Mouse (Mus musculus) stomach, embryonic 16.5 days (tissue): ENCODE results near the gene Adar. TPM values are rescaled to one million over a fixed set of nuclear protein-coding genes. Genes with fewer than 3 reads are reported as not detected.

Source experiments
- ATAC-seq: fragments of 200-750 bp; cut with Nextera tagmentation; 2 replicates; pipeline ENCODE4 v1.8.0; 2017; ENCODE audit warnings: moderate number of reproducible peaks, moderate TSS enrichment; ENCODE audit not compliant: insufficient read depth, low FRiP score
- H3K27ac ChIP-seq: fragments of 300-500 bp; sonication (generic); 2 replicates; pipeline ENCODE4 v1.5.1; 2014; ENCODE audit warnings: low read length
- H3K27me3 ChIP-seq: fragments of 300-500 bp; sonication (generic); 2 replicates; pipeline ENCODE4 v1.6.1; 2014; ENCODE audit warnings: low read length, control low read depth, mixed read lengths; ENCODE audit not compliant: control insufficient read depth, insufficient read depth
- H3K36me3 ChIP-seq: fragments of 300-500 bp; sonication (generic); 2 replicates; pipeline ENCODE4 v1.6.1; 2014; ENCODE audit warnings: low read length; ENCODE audit not compliant: control insufficient read depth, insufficient read depth
- H3K4me1 ChIP-seq: fragments of 300-500 bp; sonication (generic); 2 replicates; pipeline ENCODE4 v1.6.1; 2014; ENCODE audit warnings: low read length, control low read depth, mixed read lengths; ENCODE audit not compliant: control insufficient read depth, insufficient read depth
- H3K4me2 ChIP-seq: fragments of 300-500 bp; sonication (generic); 2 replicates; pipeline ENCODE4 v1.6.1; 2014; ENCODE audit warnings: low read depth, low read length, mixed read lengths
- H3K4me3 ChIP-seq: fragments of 300-500 bp; sonication (generic); replicated peaks from 2 replicates; pipeline ENCODE4 v1.5.1; 2014; ENCODE audit warnings: mild to moderate bottlenecking, low read length
- H3K9ac ChIP-seq: fragments of 300-500 bp; sonication (generic); 2 replicates; pipeline ENCODE4 v1.6.1; 2014; ENCODE audit warnings: low read length
- H3K9me3 ChIP-seq: fragments of 300-500 bp; sonication (generic); replicated peaks from 2 replicates; pipeline ENCODE4 v1.6.1; 2016; ENCODE audit warnings: low read length, control low read depth; ENCODE audit not compliant: control insufficient read depth
- WGBS: fragments of 180-500 bp; shearing (Covaris S2); extraction: QIAGEN DNeasy Blood & Tissue Kit; methylation state at CpG from one replicate; pipeline ENCODE4 v1.1.7; 2014; 5-methylcytosine and 5-hydroxymethylcytosine counted together
- polyA plus RNA-seq: library from polyadenylated mRNA; unstranded; fragments of >200 nt; fragmentation: Nextera tagmentation; extraction: Ambion mirVana; gene quantifications from 2 replicates; pipeline ENCODE4 v1.2.1, GENCODE M21; 2015

The Adar gene
- 12.3 and 13.6 TPM in 2 replicates for polyA plus RNA-seq

GRCm38 (mm10) chr3:89714359-89715206 is at the start of gene Adar:
Adar (plus strand) TSS chr3:89715022.
- H3K36me3 ChIP-seq, result no peaks in the 10 kb centered on the region
- H3K9me3 ChIP-seq, result no peaks in the 10 kb centered on the region
- H3K9ac ChIP-seq, result peak within 1 kb of the TSS; percentile 93
- peak within 1 kb of the TSS; percentile 92 for H3K4me3 ChIP-seq
- H3K4me1 ChIP-seq, result peaks cover 12% of the 10 kb centered on the region
- peak within 1 kb of the TSS; percentile 69 for H3K27ac ChIP-seq
- no peaks in the 10 kb centered on the region for H3K27me3 ChIP-seq
- peak within 1 kb of the TSS; percentile 98 for H3K4me2 ChIP-seq
- WGBS, result 6% methylated on average over 28 of the region's 28 CpGs
- peak; percentile 84 for ATAC-seq

GRCm38 (mm10) chr3:89667131-89667530 is 47.7 kb upstream of the Adar start:
- ATAC-seq, result no peak
- Histone ChIP-seq H3K27me3 (no peaks in the 10 kb centered on the region), H3K36me3 (no peaks in the 10 kb centered on the region), H3K4me3 (no peak overlapping the region), H3K4me2 (no peak overlapping the region), H3K9ac (no peak overlapping the region), H3K27ac (no peak overlapping the region), H3K9me3 (no peaks in the 10 kb centered on the region), H3K4me1 (peaks cover 8% of the 10 kb centered on the region; the same call in 1 of the 2 replicates)
- 31% methylated on average over 11 of the region's 11 CpGs for WGBS

GRCm38 (mm10) chr3:89671334-89671733 is 43.5 kb upstream of the Adar start:
- no peaks in the 10 kb centered on the region for H3K9me3 ChIP-seq
- H3K4me1 ChIP-seq, result peaks cover 8% of the 10 kb centered on the region; the same call in 1 of the 2 replicates
- 37% methylated on average over 6 of the region's 6 CpGs for WGBS
- H3K27me3 ChIP-seq, result no peaks in the 10 kb centered on the region
- ATAC-seq, result no peak
- no peak overlapping the region for H3K27ac ChIP-seq
- no peak overlapping the region for H3K9ac ChIP-seq
- no peaks in the 10 kb centered on the region for H3K36me3 ChIP-seq
- H3K4me3 ChIP-seq, result no peak overlapping the region
- H3K4me2 ChIP-seq, result no peak overlapping the region

GRCm38 (mm10) chr3:89672573-89673317 is 42.1 kb upstream of the Adar start:
- no peaks in the 10 kb centered on the region for H3K9me3 ChIP-seq
- no peaks in the 10 kb centered on the region for H3K4me1 ChIP-seq
- no peak overlapping the region for H3K4me3 ChIP-seq
- ATAC-seq, result no peak
- WGBS, result 71% methylated on average over 12 of the region's 12 CpGs
- H3K27ac ChIP-seq, result no peak overlapping the region
- no peaks in the 10 kb centered on the region for H3K36me3 ChIP-seq
- H3K27me3 ChIP-seq, result no peaks in the 10 kb centered on the region
- H3K4me2 ChIP-seq, result no peak overlapping the region
- H3K9ac ChIP-seq, result no peak overlapping the region

GRCm38 (mm10) chr3:89677617-89678016 is 37.2 kb upstream of the Adar start:
- no peak overlapping the region for H3K9ac ChIP-seq
- no peaks in the 10 kb centered on the region for H3K27me3 ChIP-seq
- ATAC-seq, result no peak
- no peaks in the 10 kb centered on the region for H3K9me3 ChIP-seq
- H3K4me3 ChIP-seq, result no peak overlapping the region
- WGBS, result 78% methylated on average over 5 of the region's 5 CpGs
- no peak overlapping the region for H3K27ac ChIP-seq
- no peak overlapping the region for H3K4me2 ChIP-seq
- no peaks in the 10 kb centered on the region for H3K36me3 ChIP-seq
- no peaks in the 10 kb centered on the region for H3K4me1 ChIP-seq

GRCm38 (mm10) chr3:89686031-89686430 is 28.8 kb upstream of the Adar start:
- Histone ChIP-seq H3K36me3 (no peaks in the 10 kb centered on the region), H3K27me3 (no peaks in the 10 kb centered on the region), H3K4me3 (no peak overlapping the region), H3K9me3 (no peaks in the 10 kb centered on the region), H3K4me2 (no peak overlapping the region), H3K4me1 (peaks cover 3% of the 10 kb centered on the region; the same call in 1 of the 2 replicates), H3K9ac (no peak overlapping the region), H3K27ac (no peak overlapping the region)
- ATAC-seq, result no peak
- 36% methylated on average over 5 of the region's 5 CpGs for WGBS

GRCm38 (mm10) chr3:89688694-89689581 is 25.9 kb upstream of the Adar start:
- Histone ChIP-seq H3K27me3 (no peaks in the 10 kb centered on the region), H3K27ac (no peak overlapping the region), H3K9me3 (no peaks in the 10 kb centered on the region), H3K36me3 (no peaks in the 10 kb centered on the region), H3K4me1 (peaks cover 3% of the 10 kb centered on the region; the same call in 1 of the 2 replicates), H3K4me2 (peak overlapping the region; percentile 62), H3K4me3 (peak overlapping the region; percentile 54), H3K9ac (peak overlapping the region; percentile 78)
- peak; percentile 80 for ATAC-seq
- 6% methylated on average over 25 of the region's 25 CpGs for WGBS

- Histone ChIP-seq H3K9ac (no peak overlapping the region), H3K27me3 (no peaks in the 10 kb centered on the region), H3K9me3 (no peaks in the 10 kb centered on the region), H3K4me2 (no peak overlapping the region), H3K36me3 (no peaks in the 10 kb centered on the region), H3K4me3 (no peak overlapping the region), H3K4me1 (peaks cover 3% of the 10 kb centered on the region; the same call in 1 of the 2 replicates), H3K27ac (no peak overlapping the region)
- ATAC-seq, result no peak
- 66% methylated on average over 9 of the region's 9 CpGs for WGBS
Measured at GRCm38 (mm10) chr3:89691776-89692175, 23.0 kb upstream of the Adar start.
